ENCODE assay signal across 25 mouse cellular contexts in genomic region chr11:16978161-16978707, GRCm38 (mm10). TPM values are rescaled to one million over a fixed set of nuclear protein-coding genes. Genes with fewer than 3 reads are reported as not detected.
DNase-seq lines count a peak whose midpoint lies in the region; ATAC-seq and TF ChIP-seq lines count a peak whose summit lies in the region.
"Had no signal": no experiment of that assay in that cellular context is flagged by ENCODE, and none has a peak within 500 bp of the region (broad histone marks: within the 10 kb centered on the region; RNA-seq: fewer than 3 reads in every experiment).

No protein-coding gene starts in this region.

- no peak overlapping the region for H3K4me3 ChIP-seq in liver, embryonic 15.5 days (replicated peaks)
- H3K4me3 ChIP-seq in CH12.LX (replicated peaks in 1 of 3; ENCODE audit: low read depth in 2 of 3, low read length in 2 of 3, poor library complexity in 1 of 3), result no peak overlapping the region
- H3K4me3 ChIP-seq in cerebellum, adult 2 months (replicated peaks; ENCODE audit: insufficient read depth, low read depth, low read length), result no peak overlapping the region
- H3K4me3 ChIP-seq: embryonic facial prominence, embryonic 15.5 days; forebrain, embryonic 10.5 days; hindbrain, embryonic 12.5 days; layer of hippocampus, adult 2 months; limb, embryonic 13.5 days; midbrain, embryonic 13.5 days; myocyte; neural tube, embryonic 15.5 days had no signal

- TF ChIP-seq RAD21 in CH12.LX (IDR thresholded peaks at IDR 0.05; ENCODE audit: low read depth, low read length), result no peak; the same call in 1 of the 2 replicates

- H3K27me3 ChIP-seq in liver, embryonic 15.5 days, result no peaks in the 10 kb centered on the region
- no peaks in the 10 kb centered on the region for H3K27me3 ChIP-seq in CH12.LX (replicated peaks)
- H3K27me3 ChIP-seq in cerebellum, adult 2 months (ENCODE audit: control insufficient read depth, insufficient read depth, low read length), result no peaks in the 10 kb centered on the region
- H3K27me3 ChIP-seq: embryonic facial prominence, embryonic 15.5 days; hindbrain, embryonic 12.5 days; limb, embryonic 13.5 days; midbrain, embryonic 13.5 days; neural tube, embryonic 15.5 days had no signal

- TF ChIP-seq EP300 in CH12.LX (IDR thresholded peaks at IDR 0.05; ENCODE audit: low read length), result peak; percentile 63; the same call in 1 of the 2 replicates

- H3K27ac ChIP-seq in liver, embryonic 15.5 days (replicated peaks), result 0 out of 2 replicates have a peak overlapping the region, but pooled peaks have one; percentile 31
- peak overlapping the region; percentile 92 for H3K27ac ChIP-seq in CH12.LX (ENCODE audit: insufficient read depth, low read depth)
- H3K27ac ChIP-seq in cerebellum, adult 2 months (ENCODE audit: insufficient read depth, low read length), result no peak overlapping the region
- H3K27ac ChIP-seq: embryonic facial prominence, embryonic 15.5 days; forebrain, embryonic 10.5 days; hindbrain, embryonic 12.5 days; layer of hippocampus, adult 2 months; limb, embryonic 13.5 days; midbrain, embryonic 13.5 days; neural tube, embryonic 15.5 days had no signal

- DNase-seq in liver, result no peak
- peak; percentile 71 for DNase-seq in CH12.LX (ENCODE audit: extremely low read depth)
- peak; percentile 17 for DNase-seq in naive thymus-derived CD4-positive, alpha-beta T cell, adult 2 months (ENCODE audit: low read depth)
- no peak for DNase-seq in right cerebral cortex, postnatal 14 days
- no peak for DNase-seq in cerebellum, adult 2 months
- DNase-seq in cerebellum, postnatal 10 days, result no peak
- DNase-seq: adrenal gland, postnatal 36 days; cerebellum, postnatal 14 days; heart, postnatal 10 days; kidney, adult 2 months; kidney, postnatal 10 days; layer of hippocampus, postnatal 36 days; lung, adult 18-20 months; right cerebral cortex, postnatal 25 days had no signal

- 0 out of 2 replicates have a peak, but pooled peaks cover 13% of the 10 kb centered on the region for H3K4me1 ChIP-seq in liver, embryonic 15.5 days (replicated peaks)
- peaks cover 25 to 69% of the 10 kb centered on the region in 2 experiments for H3K4me1 ChIP-seq in CH12.LX (ENCODE audit: control insufficient read depth in 1 of 2, insufficient read depth in 2 of 2)
- H3K4me1 ChIP-seq in cerebellum, adult 2 months (ENCODE audit: control insufficient read depth, insufficient read depth, low read length), result no peaks in the 10 kb centered on the region
- H3K4me1 ChIP-seq: embryonic facial prominence, embryonic 15.5 days; forebrain, embryonic 10.5 days; hindbrain, embryonic 12.5 days; limb, embryonic 13.5 days; midbrain, embryonic 13.5 days; neural tube, embryonic 15.5 days had no signal

- H3K4me2 ChIP-seq in liver, embryonic 15.5 days, result no peak overlapping the region
- H3K4me2 ChIP-seq in CH12.LX (ENCODE audit: insufficient read depth, low read depth, poor library complexity, severe bottlenecking), result peak overlapping the region; percentile 30
- H3K4me2 ChIP-seq: embryonic facial prominence, embryonic 15.5 days; heart, embryonic 11.5 days; hindbrain, embryonic 12.5 days; limb, embryonic 13.5 days; midbrain, embryonic 13.5 days; neural tube, embryonic 15.5 days had no signal

- no peaks in the 10 kb centered on the region for H3K36me3 ChIP-seq in liver, embryonic 15.5 days (replicated peaks)
- H3K36me3 ChIP-seq in CH12.LX (replicated peaks in 1 of 2; ENCODE audit: control insufficient read depth in 1 of 2, insufficient read depth in 1 of 2, low read length in 1 of 2), result peaks cover 81 to 97% of the 10 kb centered on the region in 2 experiments
- H3K36me3 ChIP-seq: embryonic facial prominence, embryonic 15.5 days; forebrain, embryonic 10.5 days; hindbrain, embryonic 12.5 days; limb, embryonic 13.5 days; neural tube, embryonic 15.5 days had no signal

- no peak for TF ChIP-seq CTCF in CH12.LX (conservative IDR thresholded peaks at IDR 0.05 in 1 of 2, IDR thresholded peaks at IDR 0.05 in 1 of 2; ENCODE audit: low read depth in 2 of 2, low read length in 2 of 2)
- TF ChIP-seq CTCF in cerebellum, adult 2 months (IDR thresholded peaks at IDR 0.05; ENCODE audit: borderline replicate concordance, insufficient read depth, low read depth, low read length), result no peak

- dilution Hi-C loops in CH12.LX (cut with MboI; ENCODE audit: extremely low pct_ligation_motif_present, extremely low pct_unique_long_range_greater_than_20kb, low sequenced_read_pairs), result no loop called here

- no peak overlapping the region for H3K9ac ChIP-seq in liver, embryonic 15.5 days
- H3K9ac ChIP-seq in CH12.LX (ENCODE audit: insufficient read depth, low read depth), result 0 out of 2 replicates have a peak overlapping the region, but pooled peaks have one; percentile 24
- H3K9ac ChIP-seq: embryonic facial prominence, embryonic 15.5 days; hindbrain, embryonic 12.5 days; limb, embryonic 13.5 days; midbrain, embryonic 13.5 days; neural tube, embryonic 15.5 days had no signal

- 44% methylated on average over 5 of the region's 5 CpGs for WGBS in liver, embryonic 15.5 days (ENCODE audit: insufficient replicate concordance)
- 90% methylated on average over 5 of the region's 5 CpGs for WGBS in cerebellum, adult 2 months

- peaks cover 16% of the 10 kb centered on the region for H3K79me2 ChIP-seq in CH12.LX (replicated peaks; ENCODE audit: control insufficient read depth, extremely low read depth, insufficient read depth, poor library complexity, severe bottlenecking)

- TF ChIP-seq POLR2A in CH12.LX (IDR thresholded peaks at IDR 0.05; ENCODE audit: low read depth, low read length), result no peak
- no peak for TF ChIP-seq POLR2A in cerebellum, adult 2 months (IDR thresholded peaks at IDR 0.05; ENCODE audit: borderline replicate concordance, insufficient read depth, low read length)

- in situ Hi-C loops in CH12.LX (cut with MboI; ENCODE audit: low pct_ligation_motif_present, low pct_unique_long_range_greater_than_20kb, low sequenced_read_pairs), result no loop called here

- H3K9me3 ChIP-seq in liver, embryonic 15.5 days (replicated peaks), result no peaks in the 10 kb centered on the region
- H3K9me3 ChIP-seq in CH12.LX (replicated peaks; ENCODE audit: low read length), result no peaks in the 10 kb centered on the region
- H3K9me3 ChIP-seq: embryonic facial prominence, embryonic 15.5 days; forebrain, embryonic 10.5 days; hindbrain, embryonic 12.5 days; limb, embryonic 13.5 days; midbrain, embryonic 13.5 days; neural tube, embryonic 15.5 days had no signal

- ATAC-seq in liver, embryonic 15.5 days (ENCODE audit: insufficient read depth), result no peak
- ATAC-seq in granulocyte monocyte progenitor cell, adult 5-6 weeks (replicated peaks; ENCODE audit: poor library complexity, severe bottlenecking), result peak; percentile 85
- ATAC-seq: midbrain, embryonic 13.5 days had no signal

TF ChIP-seq in CH12.LX, 34 proteins besides CTCF, POLR2A, EP300 and RAD21:
- TF ChIP-seq ELF1 (IDR thresholded peaks at IDR 0.05; ENCODE audit: low read depth, low read length), result peak; percentile 31; the same call in 1 of the 2 replicates
- TF ChIP-seq CHD2 (IDR thresholded peaks at IDR 0.05; ENCODE audit: low read length), result peak; percentile 9; the same call in 1 of the 2 replicates
- TF ChIP-seq MYC (IDR thresholded peaks at IDR 0.05; ENCODE audit: low read depth, low read length), result peak; percentile 27; the same call in 1 of the 2 replicates
- no peak for TF ChIP-seq NELFE (IDR thresholded peaks at IDR 0.05; ENCODE audit: low read depth, low read length)
- TF ChIP-seq IRF4 (IDR thresholded peaks at IDR 0.05; ENCODE audit: low read depth, low read length), result peak; percentile 47; the same call in 1 of the 2 replicates
- TF ChIP-seq USF1 (IDR thresholded peaks at IDR 0.05; ENCODE audit: low read depth, low read length), result no peak
- peak; percentile 27 for TF ChIP-seq TCF12 (IDR thresholded peaks at IDR 0.05; ENCODE audit: low read depth, low read length)
- no peak for TF ChIP-seq GABPA (IDR thresholded peaks at IDR 0.05; ENCODE audit: insufficient replicate concordance, low read depth, low read length)

RNA-seq across cellular contexts. Expression of gene Fbxo48, which starts 27.1 kb away (rescaled TPM):
- polyA plus RNA-seq in liver, embryonic 15.5 days (2015; fragmentation: Nextera tagmentation; extraction: Ambion mirVana), result 1.5 and 1.7 TPM in 2 replicates
- total RNA-seq in CH12.LX (2012; rRNA removed), result 5.8 and 7.0 TPM in 2 replicates
- total RNA-seq in CH12.LX (2014; rRNA removed), result 6.5 and 9.0 TPM in 2 replicates
- polyA plus RNA-seq in CH12.LX (2012; ENCODE audit: insufficient read length, low read depth), result 10.3 and 11.1 TPM in 2 replicates
- 6.0 and 7.9 TPM in 2 replicates for total RNA-seq in granulocyte monocyte progenitor cell, adult 5-6 weeks (2014; fragmentation: Nextera tagmentation)
- total RNA-seq in granulocyte monocyte progenitor cell, adult 5-6 weeks (2017), result 7.3 and 7.4 TPM in 2 replicates
- polyA plus RNA-seq in cerebellum, adult 2 months (2012; rRNA removed), result 0.54 and 0.61 TPM in 2 replicates

Comparison
In these comparisons a context has a peak if more than half of its experiments do, and no peak if none do; other contexts are left out.
1. DNase-seq: peak in CH12.LX (single experiment) and naive thymus-derived CD4-positive, alpha-beta T cell, adult 2 months (single experiment); none in liver (single experiment), right cerebral cortex, postnatal 14 days (single experiment), cerebellum, adult 2 months (0 of 2) and cerebellum, postnatal 10 days (0 of 2).